Mouse (Mus musculus): Measurements from ENCODE around the gene Cilp2. TPM values are rescaled to one million over a fixed set of nuclear protein-coding genes. Genes with fewer than 3 reads are reported as not detected.
A peak's percentile ranks its signal among the peaks of the same experiment; 100 is the strongest.

Cilp2 gene
- polyA plus RNA-seq, 1 experiment = 2.2 TPM

GRCm38 (mm10) chr8:69895772-69896451 lies 8.4 kb upstream of the Cilp2 start:
- Histone ChIP-seq H3K27me3 (ENCODE audit: control insufficient read depth, insufficient read depth, low read length) (no peaks in the 10 kb centered on the region), H3K36me3 (ENCODE audit: control insufficient read depth, insufficient read depth, low read length) (0 out of 2 replicates have a peak, but pooled peaks cover 3% of the 10 kb centered on the region), H3K4me1 (replicated peaks; ENCODE audit: control insufficient read depth, insufficient read depth, low read length) (peaks cover 2% of the 10 kb centered on the region), H3K27ac (ENCODE audit: control insufficient read depth, insufficient read depth, low read length) (no peak overlapping the region), H3K4me3 (ENCODE audit: control insufficient read depth, insufficient read depth, low read length) (no peak overlapping the region)
- no peak for TF ChIP-seq POLR2A (IDR thresholded peaks at IDR 0.05; ENCODE audit: control insufficient read depth, extremely low read depth, insufficient read depth, low read length, poor library complexity)
- no peak for TF ChIP-seq CTCF (IDR thresholded peaks at IDR 0.05; ENCODE audit: borderline replicate concordance, control insufficient read depth, extremely low read depth, insufficient read depth, low read length, poor library complexity)
- WGBS = 94% methylated on average over 4 of the region's 4 CpGs
- no peak for DNase-seq

- H3K4me3 ChIP-seq (ENCODE audit: control insufficient read depth, insufficient read depth, low read length) = no peak overlapping the region
- no peaks in the 10 kb centered on the region; the same call in 1 of the 2 replicates for H3K27me3 ChIP-seq (ENCODE audit: control insufficient read depth, insufficient read depth, low read length)
- WGBS = 87% methylated on average over 6 of the region's 6 CpGs
- no peak for TF ChIP-seq POLR2A (IDR thresholded peaks at IDR 0.05; ENCODE audit: control insufficient read depth, extremely low read depth, insufficient read depth, low read length, poor library complexity)
- no peak for TF ChIP-seq CTCF (IDR thresholded peaks at IDR 0.05; ENCODE audit: borderline replicate concordance, control insufficient read depth, extremely low read depth, insufficient read depth, low read length, poor library complexity)
- H3K27ac ChIP-seq (ENCODE audit: control insufficient read depth, insufficient read depth, low read length) = no peak overlapping the region
- no peak for DNase-seq
- H3K4me1 ChIP-seq (replicated peaks; ENCODE audit: control insufficient read depth, insufficient read depth, low read length) = no peaks in the 10 kb centered on the region
- 0 out of 2 replicates have a peak, but pooled peaks cover 3% of the 10 kb centered on the region for H3K36me3 ChIP-seq (ENCODE audit: control insufficient read depth, insufficient read depth, low read length)
Measured at GRCm38 (mm10) chr8:69894836-69895332, 7.4 kb upstream of the Cilp2 start.

- no peak overlapping the region for H3K27ac ChIP-seq (ENCODE audit: control insufficient read depth, insufficient read depth, low read length)
- H3K36me3 ChIP-seq (ENCODE audit: control insufficient read depth, insufficient read depth, low read length) = 0 out of 2 replicates have a peak, but pooled peaks cover 3% of the 10 kb centered on the region
- H3K4me3 ChIP-seq (ENCODE audit: control insufficient read depth, insufficient read depth, low read length) = no peak overlapping the region
- H3K27me3 ChIP-seq (ENCODE audit: control insufficient read depth, insufficient read depth, low read length) = no peaks in the 10 kb centered on the region; the same call in 1 of the 2 replicates
- TF ChIP-seq CTCF (IDR thresholded peaks at IDR 0.05; ENCODE audit: borderline replicate concordance, control insufficient read depth, extremely low read depth, insufficient read depth, low read length, poor library complexity) (peak; percentile 52; the same call in 1 of the 2 replicates), POLR2A (IDR thresholded peaks at IDR 0.05; ENCODE audit: control insufficient read depth, extremely low read depth, insufficient read depth, low read length, poor library complexity) (no peak)
- 90% methylated on average over 17 of the region's 17 CpGs for WGBS
- no peak for DNase-seq
- H3K4me1 ChIP-seq (replicated peaks; ENCODE audit: control insufficient read depth, insufficient read depth, low read length) = no peaks in the 10 kb centered on the region
Measured at GRCm38 (mm10) chr8:69893863-69894262, 6.4 kb upstream of the Cilp2 start.

GRCm38 (mm10) chr8:69890813-69891241 lies 3.3 kb upstream of the Cilp2 start:
- no peak overlapping the region for H3K4me3 ChIP-seq (ENCODE audit: control insufficient read depth, insufficient read depth, low read length)
- H3K36me3 ChIP-seq (ENCODE audit: control insufficient read depth, insufficient read depth, low read length) = 0 out of 2 replicates have a peak, but pooled peaks cover 3% of the 10 kb centered on the region
- TF ChIP-seq CTCF (IDR thresholded peaks at IDR 0.05; ENCODE audit: borderline replicate concordance, control insufficient read depth, extremely low read depth, insufficient read depth, low read length, poor library complexity) (peak; percentile 44; the same call in 1 of the 2 replicates), POLR2A (IDR thresholded peaks at IDR 0.05; ENCODE audit: control insufficient read depth, extremely low read depth, insufficient read depth, low read length, poor library complexity) (no peak)
- H3K27ac ChIP-seq (ENCODE audit: control insufficient read depth, insufficient read depth, low read length) = no peak overlapping the region
- peaks cover 20% of the 10 kb centered on the region for H3K27me3 ChIP-seq (ENCODE audit: control insufficient read depth, insufficient read depth, low read length)
- peaks cover 13% of the 10 kb centered on the region for H3K4me1 ChIP-seq (replicated peaks; ENCODE audit: control insufficient read depth, insufficient read depth, low read length)
- DNase-seq = peak; percentile 34
- WGBS = 51% methylated on average over 19 of the region's 19 CpGs

GRCm38 (mm10) chr8:69888902-69889301 lies 1.4 kb upstream of the Cilp2 start:
- Histone ChIP-seq H3K4me1 (replicated peaks; ENCODE audit: control insufficient read depth, insufficient read depth, low read length) (peaks cover 13% of the 10 kb centered on the region), H3K4me3 (ENCODE audit: control insufficient read depth, insufficient read depth, low read length) (no peak overlapping the region), H3K36me3 (ENCODE audit: control insufficient read depth, insufficient read depth, low read length) (no peaks in the 10 kb centered on the region), H3K27ac (ENCODE audit: control insufficient read depth, insufficient read depth, low read length) (no peak overlapping the region), H3K27me3 (ENCODE audit: control insufficient read depth, insufficient read depth, low read length) (peaks cover 25% of the 10 kb centered on the region)
- TF ChIP-seq CTCF (IDR thresholded peaks at IDR 0.05; ENCODE audit: borderline replicate concordance, control insufficient read depth, extremely low read depth, insufficient read depth, low read length, poor library complexity) = no peak
- TF ChIP-seq POLR2A (IDR thresholded peaks at IDR 0.05; ENCODE audit: control insufficient read depth, extremely low read depth, insufficient read depth, low read length, poor library complexity) = no peak
- 11% methylated on average over 32 of the region's 32 CpGs for WGBS
- no peak for DNase-seq

- no peaks in the 10 kb centered on the region for H3K36me3 ChIP-seq (ENCODE audit: control insufficient read depth, insufficient read depth, low read length)
- no peak for DNase-seq
- H3K27ac ChIP-seq (ENCODE audit: control insufficient read depth, insufficient read depth, low read length) = no peak overlapping the region
- H3K4me3 ChIP-seq (ENCODE audit: control insufficient read depth, insufficient read depth, low read length) = peak overlapping the region; percentile 6; the same call in 1 of the 2 replicates
- H3K27me3 ChIP-seq (ENCODE audit: control insufficient read depth, insufficient read depth, low read length) = peaks cover 27% of the 10 kb centered on the region
- TF ChIP-seq CTCF (IDR thresholded peaks at IDR 0.05; ENCODE audit: borderline replicate concordance, control insufficient read depth, extremely low read depth, insufficient read depth, low read length, poor library complexity) = no peak
- H3K4me1 ChIP-seq (replicated peaks; ENCODE audit: control insufficient read depth, insufficient read depth, low read length) = peaks cover 13% of the 10 kb centered on the region
- 7% methylated on average over 24 of the region's 24 CpGs for WGBS
Measured at GRCm38 (mm10) chr8:69888244-69888866, 868 bp upstream of the Cilp2 start.

All from thymus, adult 2 months (tissue).